Mouse (Mus musculus) small intestine, adult 2 months (tissue): ENCODE results near the gene Stil.
A peak's percentile ranks its signal among the peaks of the same experiment; 100 is the strongest.

ENCODE experiments used
- CTCF ChIP-seq: fragments of 200-500 bp; IDR thresholded peaks from 2 replicates; pipeline ENCODE4 v1.5.1; 2012; ENCODE audit warnings: low read depth, mild to moderate bottlenecking, control low read depth, inconsistent platforms, low read length, moderate library complexity, mixed read lengths; ENCODE audit not compliant: insufficient replicate concordance, insufficient read length; ENCODE audit errors: extremely low read depth
- POLR2A ChIP-seq: fragments of 200-500 bp; IDR thresholded peaks from 2 replicates; pipeline ENCODE4 v1.6.1; 2012; ENCODE audit warnings: low read depth, mild to moderate bottlenecking, control low read depth, inconsistent platforms, low read length, moderate library complexity

GRCm38 (mm10) chr4:115085522-115086095 is 85.7 kb downstream of the Stil start:
- peak; percentile 93; the same call in 1 of the 2 replicates for TF ChIP-seq CTCF
- no peak for TF ChIP-seq POLR2A
